ENCODE assay signal across 7 mouse cellular contexts in genomic region chr5:137286655-137287031, GRCm38 (mm10). TPM values are rescaled to one million over a fixed set of nuclear protein-coding genes. Genes with fewer than 3 reads are reported as not detected.
DNase-seq lines count a peak whose midpoint lies in the region; ATAC-seq and TF ChIP-seq lines count a peak whose summit lies in the region.

No protein-coding gene starts in this region.

- H3K4me3 ChIP-seq in embryonic facial prominence, embryonic 13.5 days: peak overlapping the region; percentile 46
- peak overlapping the region; percentile 34; the same call in 1 of the 2 replicates for H3K4me3 ChIP-seq in heart, adult 2 months
- H3K4me3 ChIP-seq in liver, adult 2 months (ENCODE audit: insufficient read depth, low read depth, low read length): no peak overlapping the region
- peak overlapping the region; percentile 19 for H3K4me3 ChIP-seq in myocyte

- H3K79me2 ChIP-seq in heart, adult 2 months (replicated peaks; ENCODE audit: control insufficient read depth, insufficient read depth, low read length): no peaks in the 10 kb centered on the region
- no peaks in the 10 kb centered on the region for H3K79me2 ChIP-seq in liver, adult 2 months (ENCODE audit: control insufficient read depth, insufficient read depth, low read length)
- no peaks in the 10 kb centered on the region for H3K79me2 ChIP-seq in myocyte (ENCODE audit: control insufficient read depth, insufficient read depth)

- H3ac ChIP-seq in myocyte (ENCODE audit: control insufficient read depth, insufficient read length): no peak overlapping the region

- no peak for TF ChIP-seq POLR2A in heart, adult 2 months (IDR thresholded peaks at IDR 0.05; ENCODE audit: insufficient read depth, low read depth, low read length)
- no peak for TF ChIP-seq POLR2A in liver, adult 2 months (IDR thresholded peaks at IDR 0.05; ENCODE audit: extremely low read depth, insufficient read depth, low read length)
- TF ChIP-seq POLR2A in myocyte (IDR thresholded peaks at IDR 0.05; ENCODE audit: insufficient read length, low read depth): no peak

- H3K4me1 ChIP-seq in embryonic facial prominence, embryonic 13.5 days: peaks cover 35% of the 10 kb centered on the region
- no peaks in the 10 kb centered on the region for H3K4me1 ChIP-seq in heart, adult 2 months (ENCODE audit: control insufficient read depth, insufficient read depth, low read length)
- 0 out of 2 replicates have a peak, but pooled peaks cover 3% of the 10 kb centered on the region for H3K4me1 ChIP-seq in liver, adult 2 months (ENCODE audit: control insufficient read depth, insufficient read depth, low read length)

- peak; percentile 77 for TF ChIP-seq CTCF in heart, adult 2 months (IDR thresholded peaks at IDR 0.05)
- TF ChIP-seq CTCF in liver, adult 2 months (IDR thresholded peaks at IDR 0.05; ENCODE audit: low read depth, low read length): peak; percentile 94

- intact Hi-C loops in heart, adult 2 months (cut with DNase I): loop anchor here (1.0 to 2.0 kb wide), 3 partner anchors 127 to 164 kb away; no protein-coding TSS in a partner anchor

- DNase-seq in adrenal gland, postnatal 25 days: peak; percentile 87
- peak; percentile 89 to 93 for DNase-seq in heart, adult 2 months
- DNase-seq in kidney, adult 9 months: peak; percentile 88
- DNase-seq in liver, adult 2 months (ENCODE audit: extremely low read depth, low read depth, low spot score): peak; percentile 33
- peak; percentile 92 to 96 for DNase-seq in spleen, postnatal 4 days (ENCODE audit: low spot score in 2 of 2)

- no peak overlapping the region for H3K27ac ChIP-seq in embryonic facial prominence, embryonic 13.5 days
- H3K27ac ChIP-seq in heart, adult 2 months: peak overlapping the region; percentile 5
- no peak overlapping the region for H3K27ac ChIP-seq in liver, adult 2 months (replicated peaks; ENCODE audit: insufficient read depth, low read depth, low read length)

- H3K4me2 ChIP-seq in embryonic facial prominence, embryonic 13.5 days: peak overlapping the region; percentile 87
- H3K4me2 ChIP-seq in myocyte (ENCODE audit: low read depth): peak overlapping the region; percentile 58

- under 1% methylated on average over 16 of the region's 16 CpGs for WGBS in embryonic facial prominence, embryonic 13.5 days
- WGBS in heart, adult 2 months: 2% methylated on average over 16 of the region's 16 CpGs
- WGBS in liver, adult 2 months: 3% methylated on average over 16 of the region's 16 CpGs

- peaks cover 56% of the 10 kb centered on the region for H3K27me3 ChIP-seq in embryonic facial prominence, embryonic 13.5 days
- no peaks in the 10 kb centered on the region; the same call in 1 of the 2 replicates for H3K27me3 ChIP-seq in heart, adult 2 months (ENCODE audit: control insufficient read depth, insufficient read depth, low read length)
- H3K27me3 ChIP-seq in liver, adult 2 months (ENCODE audit: control insufficient read depth, insufficient read depth, low read length): peaks cover 10% of the 10 kb centered on the region; the same call in 1 of the 2 replicates
- H3K27me3 ChIP-seq in myocyte (ENCODE audit: control insufficient read depth, insufficient read depth, insufficient read length): peaks cover 16% of the 10 kb centered on the region

- no peaks in the 10 kb centered on the region for H3K9me3 ChIP-seq in embryonic facial prominence, embryonic 13.5 days

- TF ChIP-seq EP300 in heart, adult 2 months (IDR thresholded peaks at IDR 0.05; ENCODE audit: insufficient read depth, low read depth, low read length): peak; percentile 68; the same call in 1 of the 2 replicates

- no peak; the same call in 1 of the 2 replicates for ATAC-seq in embryonic facial prominence, embryonic 13.5 days (ENCODE audit: insufficient number of reproducible peaks, insufficient read depth, low FRiP score, low TSS enrichment, low read depth)

- H3K9ac ChIP-seq in embryonic facial prominence, embryonic 13.5 days: peak overlapping the region; percentile 65; the same call in 1 of the 2 replicates
- no peak overlapping the region for H3K9ac ChIP-seq in heart, adult 2 months (ENCODE audit: low read depth, low read length)
- H3K9ac ChIP-seq in liver, adult 2 months (ENCODE audit: low read depth, low read length): no peak overlapping the region

- H3K36me3 ChIP-seq in embryonic facial prominence, embryonic 13.5 days: no peaks in the 10 kb centered on the region
- H3K36me3 ChIP-seq in heart, adult 2 months (ENCODE audit: control insufficient read depth, insufficient read depth, low read length): no peaks in the 10 kb centered on the region
- H3K36me3 ChIP-seq in liver, adult 2 months (ENCODE audit: control insufficient read depth, insufficient read depth, low read length): no peaks in the 10 kb centered on the region
- no peaks in the 10 kb centered on the region for H3K36me3 ChIP-seq in myocyte (ENCODE audit: control insufficient read depth, insufficient read depth)

TF ChIP-seq in myocyte, 11 proteins besides CTCF, POLR2A, EP300 and RAD21:
- TF ChIP-seq USF1 (IDR thresholded peaks at IDR 0.05; ENCODE audit: low read depth): no peak
- TF ChIP-seq MYOD1 (IDR thresholded peaks at IDR 0.05; ENCODE audit: control insufficient read depth in 1 of 3, insufficient read length in 2 of 3, low read depth in 2 of 3): peak in 1 of 3 experiments; percentile 13

RNA-seq across cellular contexts. Expression of gene Ache, which starts 0.7 kb away (rescaled TPM):
- total RNA-seq in adrenal gland, postnatal 25 days (2021): 6.7 and 10.9 TPM in 2 replicates
- 2.7 and 3.3 TPM in 2 replicates for polyA plus RNA-seq in embryonic facial prominence, embryonic 13.5 days (2015; fragmentation: Nextera tagmentation; extraction: Ambion mirVana)
- 1 to 10 TPM; 1.5 to 2.2 TPM for total RNA-seq in heart, adult 2 months (2021)
- 3.5 and 4.9 TPM in 2 replicates for polyA plus RNA-seq in heart, adult 2 months (2012; rRNA removed)
- total RNA-seq in liver, adult 2 months (2014; rRNA removed): 0.28 and 0.34 TPM in 2 replicates
- polyA plus RNA-seq in liver, adult 2 months (2012; rRNA removed): 0.36 and 0.55 TPM in 2 replicates
- 10.9 TPM for polyA plus RNA-seq in myocyte (2012; fragmentation: generic; extraction: Trizol)

RNA-seq across cellular contexts. Expression of gene Ufsp1, which starts 7.8 kb away (rescaled TPM):
- 9.6 and 12.1 TPM in 2 replicates for total RNA-seq in adrenal gland, postnatal 25 days (2021)
- polyA plus RNA-seq in embryonic facial prominence, embryonic 13.5 days (2015; fragmentation: Nextera tagmentation; extraction: Ambion mirVana): 5.4 and 5.6 TPM in 2 replicates
- 1 to 10 TPM; 8.1 to 8.8 TPM for total RNA-seq in heart, adult 2 months (2021)
- polyA plus RNA-seq in heart, adult 2 months (2012; rRNA removed): 11.8 and 12.8 TPM in 2 replicates
- total RNA-seq in liver, adult 2 months (2014; rRNA removed): 1.1 and 1.4 TPM in 2 replicates
- 6.3 and 7.9 TPM in 2 replicates for polyA plus RNA-seq in liver, adult 2 months (2012; rRNA removed)
- 9.0 TPM for polyA plus RNA-seq in myocyte (2012; fragmentation: generic; extraction: Trizol)

RNA-seq across cellular contexts. Expression of gene Srrt, which starts 20.8 kb away (rescaled TPM):
- 164 and 195 TPM in 2 replicates for total RNA-seq in adrenal gland, postnatal 25 days (2021)
- polyA plus RNA-seq in embryonic facial prominence, embryonic 13.5 days (2015; fragmentation: Nextera tagmentation; extraction: Ambion mirVana): 143 and 148 TPM in 2 replicates
- 10 to 100 TPM; 60.5 to 66.4 TPM for total RNA-seq in heart, adult 2 months (2021)
- 63.9 and 74.2 TPM in 2 replicates for polyA plus RNA-seq in heart, adult 2 months (2012; rRNA removed)
- 20.7 and 25.2 TPM in 2 replicates for total RNA-seq in liver, adult 2 months (2014; rRNA removed)
- polyA plus RNA-seq in liver, adult 2 months (2012; rRNA removed): 36.2 and 61.5 TPM in 2 replicates
- 59.0 TPM for polyA plus RNA-seq in myocyte (2012; fragmentation: generic; extraction: Trizol)

RNA-seq across cellular contexts. Expression of gene Trip6, which starts 27.6 kb away (rescaled TPM):
- 32.3 and 40.8 TPM in 2 replicates for total RNA-seq in adrenal gland, postnatal 25 days (2021)
- polyA plus RNA-seq in embryonic facial prominence, embryonic 13.5 days (2015; fragmentation: Nextera tagmentation; extraction: Ambion mirVana): 106 TPM in 2 replicates
- 10 to 100 TPM; 12.5 to 13.6 TPM for total RNA-seq in heart, adult 2 months (2021)
- 23.5 and 24.2 TPM in 2 replicates for polyA plus RNA-seq in heart, adult 2 months (2012; rRNA removed)
- total RNA-seq in liver, adult 2 months (2014; rRNA removed): 5.8 and 6.5 TPM in 2 replicates
- polyA plus RNA-seq in liver, adult 2 months (2012; rRNA removed): 14.7 and 25.0 TPM in 2 replicates
- polyA plus RNA-seq in myocyte (2012; fragmentation: generic; extraction: Trizol): 46.2 TPM

RNA-seq across cellular contexts. Expression of gene Slc12a9, which starts 46.8 kb away (rescaled TPM):
- total RNA-seq in adrenal gland, postnatal 25 days (2021): 9.2 and 17.7 TPM in 2 replicates
- polyA plus RNA-seq in embryonic facial prominence, embryonic 13.5 days (2015; fragmentation: Nextera tagmentation; extraction: Ambion mirVana): 16.0 and 16.1 TPM in 2 replicates
- total RNA-seq in heart, adult 2 months (2021): 1 to 10 TPM; 1.7 to 2.2 TPM
- polyA plus RNA-seq in heart, adult 2 months (2012; rRNA removed): 6.0 and 8.9 TPM in 2 replicates
- 4.0 and 4.7 TPM in 2 replicates for total RNA-seq in liver, adult 2 months (2014; rRNA removed)
- polyA plus RNA-seq in liver, adult 2 months (2012; rRNA removed): 11.9 and 20.3 TPM in 2 replicates
- polyA plus RNA-seq in myocyte (2012; fragmentation: generic; extraction: Trizol): 7.9 TPM

Comparison
In these comparisons a context has a peak if more than half of its experiments do, and no peak if none do; other contexts are left out.
1. DNase-seq: peak in every context shown above with its lines; median percentile 94 in spleen, postnatal 4 days; 91 in heart, adult 2 months; 88 in kidney, adult 9 months; 87 in adrenal gland, postnatal 25 days; 33 in liver, adult 2 months.